Mouse (Mus musculus) C2C12 (cell line): Measurements from ENCODE around the gene Usf2. TPM values are rescaled to one million over a fixed set of nuclear protein-coding genes. Genes with fewer than 3 reads are reported as not detected.
A peak's percentile ranks its signal among the peaks of the same experiment; 100 is the strongest.

Experiments used
- H3K27me3 ChIP-seq: one replicate; pipeline ENCODE4 v1.6.1; 2011; ENCODE audit not compliant: control insufficient read depth, insufficient read depth, insufficient read length
- H3K36me3 ChIP-seq: one replicate; pipeline ENCODE4 v1.6.1; 2011; ENCODE audit not compliant: control insufficient read depth, insufficient read depth
- H3K4me3 ChIP-seq: one replicate; pipeline ENCODE4 v1.5.1; 2011; ENCODE audit warnings: mild to moderate bottlenecking, control low read depth; ENCODE audit not compliant: poor library complexity, insufficient read depth, severe bottlenecking
- H3K79me2 ChIP-seq: one replicate; pipeline ENCODE4 v1.6.1; 2011; ENCODE audit not compliant: control insufficient read depth, insufficient read depth
- H3K79me3 ChIP-seq: one replicate; pipeline ENCODE4 v1.6.1; 2011; ENCODE audit warnings: low read depth, control low read depth
- H3ac ChIP-seq: one replicate; pipeline ENCODE3; 2011; ENCODE audit warnings: low read depth; ENCODE audit not compliant: control insufficient read depth, insufficient read length
- CEBPB ChIP-seq: IDR thresholded peaks from one replicate; pipeline ENCODE4 v1.6.1; 2011; ENCODE audit warnings: low read depth, mild to moderate bottlenecking, control low read depth, moderate library complexity
- CTCF ChIP-seq: IDR thresholded peaks from one replicate; pipeline ENCODE4 v1.5.1; 2011; ENCODE audit not compliant: control insufficient read depth, insufficient read depth, insufficient read length
- FOSL1 ChIP-seq: IDR thresholded peaks from one replicate; pipeline ENCODE4 v1.8.0; 2011; ENCODE audit warnings: mild to moderate bottlenecking, low read length; ENCODE audit not compliant: poor library complexity, insufficient read depth, severe bottlenecking
- MAX ChIP-seq: IDR thresholded peaks from one replicate; pipeline ENCODE4 v1.6.1; 2011; ENCODE audit warnings: mild to moderate bottlenecking, control low read depth
- MYOD1 ChIP-seq: IDR thresholded peaks from one replicate; pipeline ENCODE4 v1.6.1; 2011; ENCODE audit warnings: low read depth; ENCODE audit not compliant: control insufficient read depth, insufficient read length
- MYOG ChIP-seq: IDR thresholded peaks from one replicate; pipeline ENCODE4 v1.6.1; 2011; ENCODE audit not compliant: control insufficient read depth, insufficient read length; ENCODE audit errors: extremely low read depth
- USF1 ChIP-seq: IDR thresholded peaks from one replicate; pipeline ENCODE4 v1.6.1; 2011; ENCODE audit warnings: low read depth, mild to moderate bottlenecking, control low read depth, moderate library complexity
- polyA plus RNA-seq: library from polyadenylated mRNA; unstranded; fragments of >200 nt; fragmentation: generic; extraction: Trizol; gene quantifications from one replicate; pipeline ENCODE4 v1.2.1, GENCODE M21; 2012; ENCODE audit warnings: missing spikeins

Usf2 gene
- polyA plus RNA-seq, 1 experiment: 86.1 TPM

DNA sequence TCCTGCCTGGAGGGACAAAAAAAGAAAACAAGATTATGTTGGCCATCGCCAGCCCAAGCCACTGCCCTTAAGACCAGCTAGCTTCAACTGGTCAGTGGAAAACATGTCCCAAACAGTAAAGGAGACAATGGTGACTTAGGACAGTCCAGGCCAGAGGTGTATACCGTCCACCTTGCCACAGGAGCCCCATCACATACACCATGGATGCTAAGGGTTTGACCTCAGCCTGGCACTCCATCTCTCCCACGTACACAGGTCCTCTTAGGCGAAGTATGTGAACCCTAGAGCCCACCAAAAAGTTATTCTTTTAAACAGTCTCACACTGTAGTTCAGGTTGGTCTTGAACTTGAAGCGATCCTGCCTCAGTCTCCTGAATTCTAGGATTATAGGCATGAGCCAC is 6.3 kb upstream of the Usf2 start:
- TF ChIP-seq MAX (no peak), CEBPB (no peak), MYOD1 (no peak), USF1 (no peak), FOSL1 (no peak), CTCF (no peak), MYOG (no peak)
- H3K27me3 ChIP-seq: no peaks in the 10 kb centered on the region
- peaks cover 8% of the 10 kb centered on the region for H3K79me2 ChIP-seq
- H3ac ChIP-seq: no peak overlapping the region
- H3K79me3 ChIP-seq: no peaks in the 10 kb centered on the region
- no peak overlapping the region for H3K4me3 ChIP-seq
- no peaks in the 10 kb centered on the region for H3K36me3 ChIP-seq

DNA sequence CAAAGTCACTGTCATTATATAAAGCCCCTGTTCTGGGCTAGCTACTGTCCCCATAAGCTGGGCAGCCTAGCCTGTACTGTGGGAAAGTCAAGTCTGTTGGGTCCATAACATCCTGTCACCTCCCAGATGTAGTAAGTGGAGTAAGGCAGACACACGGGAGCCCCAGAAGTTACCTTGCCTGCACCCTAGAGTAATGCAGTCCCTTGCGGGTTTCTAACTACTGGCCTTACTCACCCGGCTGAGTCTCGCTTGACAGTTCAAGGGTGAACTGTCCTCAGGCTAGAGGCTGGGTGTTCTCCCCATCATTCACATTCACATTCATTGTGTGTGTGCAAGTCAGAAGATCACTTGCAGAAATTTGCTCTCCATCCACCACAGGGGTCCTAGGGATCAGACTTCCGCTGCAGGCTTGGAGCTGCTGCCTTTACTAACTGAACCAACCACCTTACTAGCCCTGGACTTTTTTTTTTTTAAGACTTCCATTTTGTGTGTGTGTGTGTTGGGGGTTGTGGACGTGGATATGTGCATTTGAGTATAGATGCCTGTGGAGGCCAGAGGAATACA is 3.3 kb upstream of the Usf2 start:
- no peak overlapping the region for H3K4me3 ChIP-seq
- H3K79me3 ChIP-seq: peaks cover 3% of the 10 kb centered on the region
- H3ac ChIP-seq: no peak overlapping the region
- H3K27me3 ChIP-seq: no peaks in the 10 kb centered on the region
- peaks cover 6% of the 10 kb centered on the region for H3K36me3 ChIP-seq
- TF ChIP-seq MYOD1 (no peak), MYOG (no peak), FOSL1 (no peak), CTCF (no peak), MAX (no peak), CEBPB (no peak), USF1 (no peak)
- H3K79me2 ChIP-seq: peaks cover 22% of the 10 kb centered on the region

DNA sequence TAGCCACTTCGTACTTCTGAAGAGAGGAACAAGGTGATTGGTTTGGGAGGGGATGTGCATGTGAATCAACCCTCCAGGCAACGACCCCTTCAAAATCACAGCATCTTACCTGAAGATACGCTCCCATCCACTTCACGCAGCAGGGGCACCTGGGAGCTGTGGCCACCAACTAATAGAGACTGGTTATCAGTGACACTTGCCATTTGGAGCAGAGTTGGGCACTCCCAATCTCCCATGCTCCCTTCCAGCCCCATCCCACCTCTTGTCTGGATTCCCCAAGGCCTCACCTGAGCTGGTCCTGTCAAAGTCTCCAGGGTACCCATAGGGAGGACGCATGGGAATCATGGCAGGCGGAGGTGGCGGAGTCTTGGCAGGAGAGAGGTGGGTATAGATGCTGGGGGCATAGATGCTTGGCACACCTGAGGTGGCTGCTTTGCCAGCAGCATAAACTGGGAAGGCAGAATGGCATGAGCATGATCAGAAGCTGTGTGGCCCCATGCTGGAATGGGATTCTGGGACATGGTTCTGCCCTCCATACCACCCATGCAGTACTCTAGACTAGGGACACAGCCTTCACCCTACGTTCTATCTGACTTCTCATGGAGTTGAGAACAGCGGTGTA is 2.4 kb upstream of the Usf2 start:
- H3K27me3 ChIP-seq: no peaks in the 10 kb centered on the region
- H3K79me3 ChIP-seq: peaks cover 3% of the 10 kb centered on the region
- no peak overlapping the region for H3K4me3 ChIP-seq
- TF ChIP-seq MYOG: no peak
- no peak for TF ChIP-seq CTCF
- TF ChIP-seq MAX: no peak
- no peak for TF ChIP-seq CEBPB
- TF ChIP-seq USF1: no peak
- no peak for TF ChIP-seq MYOD1
- TF ChIP-seq FOSL1: no peak
- H3K36me3 ChIP-seq: peaks cover 13% of the 10 kb centered on the region
- no peak overlapping the region for H3ac ChIP-seq
- peaks cover 28% of the 10 kb centered on the region for H3K79me2 ChIP-seq

DNA sequence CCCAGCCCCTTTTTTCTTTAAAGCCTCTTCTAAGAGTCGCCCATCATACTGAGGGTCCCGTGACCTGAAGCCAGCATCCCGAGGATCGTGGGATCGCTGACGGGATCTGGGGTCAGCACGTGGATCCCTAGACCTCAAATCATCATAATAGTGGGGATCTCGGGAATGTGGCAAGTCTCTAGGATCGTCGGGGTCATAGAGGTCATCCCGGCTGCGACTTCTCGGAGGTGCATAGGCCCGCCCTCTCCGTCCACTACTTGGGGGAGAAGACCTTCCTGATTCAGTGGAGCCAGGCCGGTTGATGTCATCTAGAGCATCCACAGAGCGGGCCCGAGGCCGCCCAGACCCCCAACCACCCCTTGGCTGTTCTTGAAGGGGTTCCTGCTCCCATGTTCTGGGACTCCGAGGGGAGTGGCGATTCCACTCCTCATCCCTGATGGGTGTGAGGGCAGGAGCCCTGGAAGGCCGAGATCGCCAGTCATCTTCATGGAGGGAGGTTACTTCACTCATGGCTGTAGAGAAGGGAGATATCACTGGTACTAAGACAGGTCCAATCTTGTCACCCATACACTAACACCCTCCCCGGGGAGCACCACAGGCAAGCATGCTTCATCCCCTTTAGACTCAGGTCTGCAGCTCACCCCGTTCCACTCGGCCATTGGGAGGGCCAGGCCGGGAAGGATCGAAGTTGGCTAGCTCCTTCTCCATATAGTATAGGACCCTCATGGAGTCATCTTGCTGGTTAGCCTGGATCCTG is 1.7 kb upstream of the Usf2 start:
- Histone ChIP-seq H3K79me2 (peaks cover 28% of the 10 kb centered on the region), H3K36me3 (peaks cover 20% of the 10 kb centered on the region)
- TF ChIP-seq CEBPB: no peak
- TF ChIP-seq MAX: no peak
- TF ChIP-seq FOSL1: no peak
- TF ChIP-seq MYOD1: no peak

DNA sequence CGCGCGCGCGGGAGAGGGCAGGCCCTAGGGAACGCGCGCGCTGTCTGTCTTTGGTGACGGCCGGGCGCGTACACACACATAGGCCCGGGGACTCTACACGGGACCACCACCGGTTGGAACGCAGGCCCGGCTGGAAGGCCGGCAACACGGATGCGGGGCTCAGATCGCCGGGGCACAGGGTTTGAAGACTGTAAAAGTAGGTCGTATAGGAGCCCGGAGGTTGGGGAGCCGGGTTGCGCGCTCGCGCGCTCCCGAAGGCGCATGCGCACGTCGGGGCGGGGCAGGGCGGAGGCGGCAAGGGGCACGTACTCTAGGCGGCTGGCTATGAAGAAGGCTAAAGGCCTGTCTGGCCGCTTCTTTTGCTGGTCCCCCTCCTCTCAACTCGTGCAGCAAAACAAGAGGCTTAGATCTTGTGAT is 772 bp upstream of the Usf2 start:
- Histone ChIP-seq H3ac (peak overlapping the region; percentile 95), H3K36me3 (peaks cover 21% of the 10 kb centered on the region), H3K27me3 (no peaks in the 10 kb centered on the region), H3K4me3 (peak overlapping the region; percentile 60), H3K79me2 (peaks cover 28% of the 10 kb centered on the region), H3K79me3 (peaks cover 3% of the 10 kb centered on the region)
- TF ChIP-seq FOSL1 (no peak), MYOD1 (no peak), MYOG (no peak), CEBPB (no peak), CTCF (no peak), USF1 (no peak), MAX (no peak)

More for the DNA sequence above, 1.7 kb upstream of the Usf2 start:
- Histone ChIP-seq H3K27me3 (no peaks in the 10 kb centered on the region), H3ac (peak overlapping the region; percentile 72), H3K79me3 (peaks cover 3% of the 10 kb centered on the region), H3K4me3 (peak overlapping the region; percentile 60)
